Mouse (Mus musculus) layer of hippocampus, adult 9-11 months (tissue): Measurements from ENCODE around the gene Rpl28.

Source experiments
- DNase-seq: peaks from one replicate; pipeline ENCODE4 v3.0.0; 2022

Rpl28 gene

GRCm38 (mm10) chr7:4792278-4793212 is at the start of gene Rpl28:
Rpl28 (plus strand) TSS chr7:4792874.
- peak; percentile 96 for DNase-seq

GRCm38 (mm10) chr7:4743354-4743753 is 49.3 kb upstream of the Rpl28 start:
- no peak for DNase-seq

- DNase-seq, result no peak
Measured at GRCm38 (mm10) chr7:4744886-4745285, 47.8 kb upstream of the Rpl28 start.

- no peak for DNase-seq
Measured at GRCm38 (mm10) chr7:4746326-4746980, 46.2 kb upstream of the Rpl28 start.

- DNase-seq, result no peak
Measured at GRCm38 (mm10) chr7:4747156-4747899, 45.3 kb upstream of the Rpl28 start.

GRCm38 (mm10) chr7:4748321-4748720 is 44.4 kb upstream of the Rpl28 start:
- DNase-seq, result no peak

- no peak for DNase-seq
Measured at GRCm38 (mm10) chr7:4749169-4749568, 43.5 kb upstream of the Rpl28 start.

GRCm38 (mm10) chr7:4751971-4752820 is 40.5 kb upstream of the Rpl28 start:
- DNase-seq, result no peak

- peak; percentile 71 for DNase-seq
Measured at GRCm38 (mm10) chr7:4752821-4753570, 39.7 kb upstream of the Rpl28 start, which contains the start of gene Cox6b2. Cox6b2 (minus strand) TSS chr7:4753094.

GRCm38 (mm10) chr7:4759670-4760069 is 33.0 kb upstream of the Rpl28 start:
- no peak for DNase-seq

- DNase-seq, result peak; percentile 39
Measured at GRCm38 (mm10) chr7:4764946-4765710, 27.5 kb upstream of the Rpl28 start.

- no peak for DNase-seq
Measured at GRCm38 (mm10) chr7:4771202-4771601, 21.5 kb upstream of the Rpl28 start, which contains the start of gene Fam71e2. Fam71e2 (minus strand) TSS chr7:4771302.

- DNase-seq, result no peak
Measured at GRCm38 (mm10) chr7:4776131-4776530, 16.5 kb upstream of the Rpl28 start.

GRCm38 (mm10) chr7:4776861-4777830 is 15.5 kb upstream of the Rpl28 start:
- DNase-seq, result no peak

GRCm38 (mm10) chr7:4777851-4778637 is 14.6 kb upstream of the Rpl28 start:
- no peak for DNase-seq

GRCm38 (mm10) chr7:4779921-4780320 is 12.8 kb upstream of the Rpl28 start:
- DNase-seq, result no peak

GRCm38 (mm10) chr7:4782130-4782529 is 10.5 kb upstream of the Rpl28 start:
- no peak for DNase-seq

- no peak for DNase-seq
Measured at GRCm38 (mm10) chr7:4782759-4783158, 9.9 kb upstream of the Rpl28 start, which contains the start of the genes Il11 and Tmem190. Il11 (minus strand) TSS chr7:4782859. Tmem190 (plus strand) TSS chr7:4782937.
